Mouse (Mus musculus) heart, embryonic 12.5 days (tissue): ENCODE measurements around the gene Wdr90. TPM values are rescaled to one million over a fixed set of nuclear protein-coding genes. Genes with fewer than 3 reads are reported as not detected.

Source experiments
- ATAC-seq: fragments of 200-750 bp; cut with Nextera tagmentation; 2 replicates; pipeline ENCODE4 v1.8.0; 2017; ENCODE audit warnings: moderate TSS enrichment, moderate library complexity; ENCODE audit not compliant: insufficient number of reproducible peaks, low FRiP score
- H3K27ac ChIP-seq: fragments of 300-500 bp; sonication (generic); 2 replicates; pipeline ENCODE4 v1.5.1; 2016; ENCODE audit warnings: mild to moderate bottlenecking, moderate library complexity; ENCODE audit not compliant: poor library complexity, severe bottlenecking
- H3K27me3 ChIP-seq: fragments of 300-500 bp; sonication (generic); replicated peaks from 2 replicates; pipeline ENCODE4 v1.6.1; 2016; ENCODE audit warnings: mild to moderate bottlenecking, moderate library complexity
- H3K36me3 ChIP-seq: fragments of 300-500 bp; sonication (generic); 2 replicates; pipeline ENCODE4 v1.6.1; 2016; ENCODE audit warnings: mild to moderate bottlenecking, moderate library complexity
- H3K4me1 ChIP-seq: fragments of 300-500 bp; sonication (generic); replicated peaks from 2 replicates; pipeline ENCODE4 v1.6.1; 2016; ENCODE audit warnings: mild to moderate bottlenecking
- H3K4me2 ChIP-seq: fragments of 300-500 bp; sonication (generic); 2 replicates; pipeline ENCODE4 v1.6.1; 2016; ENCODE audit warnings: mild to moderate bottlenecking, moderate library complexity
- H3K4me3 ChIP-seq: fragments of 300-500 bp; sonication (generic); 2 replicates; pipeline ENCODE4 v1.5.1; 2016; ENCODE audit warnings: mild to moderate bottlenecking
- H3K9ac ChIP-seq: fragments of 300-500 bp; sonication (generic); 2 replicates; pipeline ENCODE4 v1.6.1; 2016; ENCODE audit warnings: mild to moderate bottlenecking, moderate library complexity
- H3K9me3 ChIP-seq: fragments of 300-500 bp; sonication (generic); replicated peaks from 2 replicates; pipeline ENCODE4 v1.6.1; 2016; ENCODE audit warnings: mild to moderate bottlenecking, moderate library complexity
- WGBS: fragments of 180-500 bp; shearing (Covaris S2); methylation state at CpG from one replicate; pipeline ENCODE4 v1.1.7; 2016; 5-methylcytosine and 5-hydroxymethylcytosine counted together
- microRNA-seq: library from miRNA; unstranded; fragments of <30 nt; microRNA quantifications from one replicate; pipeline ENCODE4, GENCODE M21; 2017
- polyA plus RNA-seq: library from polyadenylated mRNA; unstranded; fragments of >200 nt; fragmentation: Nextera tagmentation; extraction: Ambion mirVana; gene quantifications from 2 replicates; pipeline ENCODE4 v1.2.1, GENCODE M21; 2016

The Wdr90 gene
- polyA plus RNA-seq, 1 experiment from 2014 or later: 18.4 TPM

- WGBS: under 1% methylated on average over 35 of the region's 35 CpGs
- Histone ChIP-seq H3K27me3 (peaks cover 4% of the 10 kb centered on the region; the same call in 1 of the 2 replicates), H3K4me3 (peak within 1 kb of the TSS; percentile 79), H3K9me3 (no peaks in the 10 kb centered on the region), H3K9ac (peak within 1 kb of the TSS; percentile 78), H3K4me2 (peak within 1 kb of the TSS; percentile 98), H3K27ac (no peak within 1 kb of the TSS), H3K36me3 (no peaks in the 10 kb centered on the region), H3K4me1 (peaks cover 41% of the 10 kb centered on the region)
- peak; percentile 82 for ATAC-seq
Observed at GRCm38 (mm10) chr17:25796951-25797369, 64.3 kb downstream of the Wdr90 start, which contains the start of gene Metrn. TSS of gene Metrn (minus strand) at chr17:25797136.

- no peaks in the 10 kb centered on the region for H3K9me3 ChIP-seq
- 2% methylated on average over 37 of the region's 37 CpGs for WGBS
- peak overlapping the region; percentile 98 for H3K4me2 ChIP-seq
- H3K4me1 ChIP-seq: peaks cover 45% of the 10 kb centered on the region
- H3K4me3 ChIP-seq: peak overlapping the region; percentile 79
- no peak overlapping the region for H3K27ac ChIP-seq
- peak; percentile 7; the same call in 1 of the 2 replicates for ATAC-seq
- H3K9ac ChIP-seq: peak overlapping the region; percentile 78
- H3K36me3 ChIP-seq: no peaks in the 10 kb centered on the region
- H3K27me3 ChIP-seq: 0 out of 2 replicates have a peak, but pooled peaks cover under 1% of the 10 kb centered on the region
Observed at GRCm38 (mm10) chr17:25796211-25796771, 65.0 kb downstream of the Wdr90 start.

DNA sequence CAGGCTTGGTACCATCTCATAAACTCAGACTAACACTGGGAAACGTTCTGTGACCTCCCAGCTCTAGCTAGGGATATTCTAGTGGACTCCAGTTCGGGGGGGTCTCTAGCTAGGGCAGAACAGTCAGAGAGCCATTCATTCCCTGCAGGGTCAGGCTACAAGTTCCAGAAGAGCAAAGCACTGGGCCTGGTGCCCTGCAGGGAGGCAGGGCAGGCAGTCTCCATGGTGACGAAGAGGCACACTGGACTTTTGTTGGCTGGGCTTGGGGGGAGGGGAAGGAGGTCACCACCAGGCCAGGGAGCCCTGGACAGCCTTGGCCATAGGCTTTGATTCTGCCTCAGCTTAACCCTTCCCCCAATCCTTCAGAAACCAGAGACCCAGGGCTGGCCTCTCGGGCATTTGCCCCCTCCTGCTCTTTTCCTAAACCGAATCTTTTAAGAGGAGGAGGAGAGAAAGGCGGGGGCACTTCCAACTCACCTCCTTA lies 65.7 kb downstream of the Wdr90 start, which contains the start of gene AC134908.4:
TSS of gene AC134908.4 (minus strand) at position 51 of the 484 bp plus-strand sequence.
- H3K36me3 ChIP-seq: 0 out of 2 replicates have a peak, but pooled peaks cover under 1% of the 10 kb centered on the region
- H3K9ac ChIP-seq: peak within 1 kb of the TSS; percentile 78
- peak within 1 kb of the TSS; percentile 79 for H3K4me3 ChIP-seq
- H3K4me1 ChIP-seq: peaks cover 51% of the 10 kb centered on the region
- no peaks in the 10 kb centered on the region for H3K9me3 ChIP-seq
- no peak for ATAC-seq
- WGBS: 18% methylated on average over 6 of the region's 6 CpGs
- no peaks in the 10 kb centered on the region for H3K27me3 ChIP-seq
- peak within 1 kb of the TSS; percentile 98 for H3K4me2 ChIP-seq
- H3K27ac ChIP-seq: no peak within 1 kb of the TSS

- ATAC-seq: no peak
- Histone ChIP-seq H3K4me1 (peaks cover 53% of the 10 kb centered on the region), H3K4me2 (peak overlapping the region; percentile 98), H3K9ac (0 out of 2 replicates have a peak overlapping the region, but pooled peaks have one; percentile 78), H3K36me3 (0 out of 2 replicates have a peak, but pooled peaks cover 5% of the 10 kb centered on the region), H3K27me3 (no peaks in the 10 kb centered on the region), H3K27ac (no peak overlapping the region), H3K9me3 (no peaks in the 10 kb centered on the region), H3K4me3 (no peak overlapping the region)
- WGBS: 83% methylated on average over 17 of the region's 17 CpGs
Observed at GRCm38 (mm10) chr17:25794998-25795397, 66.3 kb downstream of the Wdr90 start.

Small RNAs within 50 kb of the gene (microRNA-seq; reads per million reads assigned to microRNA genes)
- gene Mir3082: not detected

Other genes with a start within 250 kb of the Wdr90 start
- gene Gng13, start 144.3 kb downstream of the Wdr90 start, polyA plus RNA-seq: 1.5 and 4.9 TPM in 2 replicates
- gene Chtf18, start 134.1 kb downstream of the Wdr90 start, polyA plus RNA-seq: 22.4 and 23.0 TPM in 2 replicates
- gene Rpusd1, start 133.8 kb downstream of the Wdr90 start, polyA plus RNA-seq: 11.3 and 12.5 TPM in 2 replicates
- not detected in 2 replicates for gene Mslnl, start 125.5 kb downstream of the Wdr90 start, polyA plus RNA-seq
- gene Msln, start 107.1 kb downstream of the Wdr90 start, polyA plus RNA-seq: 18.2 and 20.5 TPM in 2 replicates
- gene Narfl, start 87.7 kb downstream of the Wdr90 start, polyA plus RNA-seq: 30.5 and 31.8 TPM in 2 replicates
- gene Haghl, start 75.8 kb downstream of the Wdr90 start, polyA plus RNA-seq: 50.5 and 53.2 TPM in 2 replicates
- gene Ccdc78, start 74.9 kb downstream of the Wdr90 start, polyA plus RNA-seq: 0.37 and 0.41 TPM in 2 replicates
- gene Fam173a, start 68.6 kb downstream of the Wdr90 start, polyA plus RNA-seq: 67.3 and 68.2 TPM in 2 replicates
- gene AC134908.4, start 65.8 kb downstream of the Wdr90 start, polyA plus RNA-seq: 0.32 and 0.61 TPM in 2 replicates
- 28.9 and 30.9 TPM in 2 replicates for gene Metrn, start 64.4 kb downstream of the Wdr90 start, polyA plus RNA-seq
- 1.4 and 1.6 TPM in 2 replicates for gene Fbxl16, start 52.4 kb downstream of the Wdr90 start, polyA plus RNA-seq
- 15.5 and 17.0 TPM in 2 replicates for gene Wdr24, start 37.9 kb downstream of the Wdr90 start, polyA plus RNA-seq
- 38.1 and 41.8 TPM in 2 replicates for gene Jmjd8, start 32.6 kb downstream of the Wdr90 start, polyA plus RNA-seq
- gene Stub1, start 28.1 kb downstream of the Wdr90 start, polyA plus RNA-seq: 271 and 272 TPM in 2 replicates
- gene Rhbdl1, start 24.2 kb downstream of the Wdr90 start, polyA plus RNA-seq: 1.6 and 2.4 TPM in 2 replicates
- 1.3 and 1.6 TPM in 2 replicates for gene Gm20683, start 19.7 kb downstream of the Wdr90 start, polyA plus RNA-seq
- 24.0 and 24.9 TPM in 2 replicates for gene Rhot2, start 16.6 kb downstream of the Wdr90 start, polyA plus RNA-seq
- gene Mcrip2, start 7.3 kb upstream of the Wdr90 start, polyA plus RNA-seq: 160 and 161 TPM in 2 replicates
- 31.3 and 36.1 TPM in 2 replicates for gene Mettl26, start 13.6 kb upstream of the Wdr90 start, polyA plus RNA-seq
- gene Wfikkn1, start 19.4 kb upstream of the Wdr90 start, polyA plus RNA-seq: 0.19 and 0.40 TPM in 2 replicates
- 17.1 and 18.1 TPM in 2 replicates for gene Rab40c, start 58.2 kb upstream of the Wdr90 start, polyA plus RNA-seq
- gene Pigq, start 83.4 kb upstream of the Wdr90 start, polyA plus RNA-seq: 69.8 and 72.1 TPM in 2 replicates
- gene Nhlrc4, start 83.5 kb upstream of the Wdr90 start, polyA plus RNA-seq: 0.36 and 1.2 TPM in 2 replicates
- gene A930017K11Rik, start 91.1 kb upstream of the Wdr90 start, polyA plus RNA-seq: 0.08 and 0.17 TPM in 2 replicates
- 16.9 and 18.0 TPM in 2 replicates for gene Capn15, start 124.3 kb upstream of the Wdr90 start, polyA plus RNA-seq
- 15.4 and 15.5 TPM in 2 replicates for gene Rab11fip3, start 208.1 kb upstream of the Wdr90 start, polyA plus RNA-seq
- 33.4 and 37.1 TPM in 2 replicates for gene Decr2, start 228.8 kb upstream of the Wdr90 start, polyA plus RNA-seq
- gene Nme4, start 234.1 kb upstream of the Wdr90 start, polyA plus RNA-seq: 65.9 and 69.0 TPM in 2 replicates